Mouse (Mus musculus) stomach, postnatal 0 days (tissue): ENCODE measurements at regions not wholly inside any gene's neighbourhood (a gene's known extent, or its start where the extent isn't known, plus 50 kb on each side); places are given as distances from the start of the nearest gene placed in this dataset.

Source experiments
- CTCF ChIP-seq: IDR thresholded peaks from 2 replicates; pipeline ENCODE4 v1.5.1; 2016; ENCODE audit warnings: antibody characterized with exemption, low read depth, mild to moderate bottlenecking, moderate library complexity
- EP300 ChIP-seq: optimal IDR thresholded peaks from 2 replicates; pipeline ENCODE3; 2016; ENCODE audit warnings: antibody characterized with exemption

DNA sequence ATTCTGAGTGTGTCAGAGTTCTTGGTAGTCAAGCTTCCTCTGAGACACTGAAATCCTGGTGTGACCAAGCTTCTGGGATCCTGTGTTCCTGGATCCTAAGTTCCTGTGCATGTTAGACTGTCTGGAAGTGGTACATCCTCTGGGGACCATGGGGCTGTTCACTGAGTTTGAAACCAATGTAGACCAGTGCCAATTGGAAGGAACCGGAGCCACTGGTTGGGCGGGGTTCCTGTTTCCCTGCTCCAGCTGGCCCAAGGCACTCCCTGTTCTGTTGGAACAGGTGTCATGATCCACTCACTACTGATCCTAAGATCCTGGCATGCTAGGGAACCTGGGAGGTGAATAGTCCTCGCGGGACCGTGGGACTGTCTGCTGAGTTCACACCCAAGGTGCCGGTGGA is 124.3 kb upstream of the Ccdc85a start:
- TF ChIP-seq CTCF (no peak), EP300 (no peak)
